Mouse (Mus musculus) ES-Bruce4 (cell line): Measurements from ENCODE around the gene 4933411K16Rik.

Experiments
- CTCF ChIP-seq: IDR thresholded peaks from one replicate; pipeline ENCODE4 v1.8.1; 2011; ENCODE audit warnings: low read depth, low read length
- EP300 ChIP-seq: IDR thresholded peaks from 2 replicates; pipeline ENCODE4 v1.6.1; 2011; ENCODE audit warnings: low read depth, low read length; ENCODE audit not compliant: insufficient read depth
- POLR2A ChIP-seq: IDR thresholded peaks from one replicate; pipeline ENCODE4 v1.8.1; 2011; ENCODE audit warnings: low read length; ENCODE audit not compliant: insufficient read depth

- TF ChIP-seq CTCF (no peak), EP300 (no peak), POLR2A (no peak)
Observed at GRCm38 (mm10) chr19:42079006-42079405, 27.0 kb downstream of the 4933411K16Rik start.
